Mouse (Mus musculus) myocyte (in vitro differentiated cells): ENCODE results near the gene Siae.

Source experiments
- MAX ChIP-seq: IDR thresholded peaks from one replicate; pipeline ENCODE4 v1.6.1; 2011; ENCODE audit warnings: low read depth, mild to moderate bottlenecking, control low read depth
- MYOG ChIP-seq, 3 experiments: IDR thresholded peaks; one replicate each; pipeline ENCODE4 v1.6.1; 2011; ENCODE audit warnings: control low read depth in 2 of 3, low read depth in 2 of 3, mild to moderate bottlenecking in 2 of 3; ENCODE audit not compliant: insufficient read length in 2 of 3, control insufficient read depth in 1 of 3, insufficient read depth in 1 of 3

DNA sequence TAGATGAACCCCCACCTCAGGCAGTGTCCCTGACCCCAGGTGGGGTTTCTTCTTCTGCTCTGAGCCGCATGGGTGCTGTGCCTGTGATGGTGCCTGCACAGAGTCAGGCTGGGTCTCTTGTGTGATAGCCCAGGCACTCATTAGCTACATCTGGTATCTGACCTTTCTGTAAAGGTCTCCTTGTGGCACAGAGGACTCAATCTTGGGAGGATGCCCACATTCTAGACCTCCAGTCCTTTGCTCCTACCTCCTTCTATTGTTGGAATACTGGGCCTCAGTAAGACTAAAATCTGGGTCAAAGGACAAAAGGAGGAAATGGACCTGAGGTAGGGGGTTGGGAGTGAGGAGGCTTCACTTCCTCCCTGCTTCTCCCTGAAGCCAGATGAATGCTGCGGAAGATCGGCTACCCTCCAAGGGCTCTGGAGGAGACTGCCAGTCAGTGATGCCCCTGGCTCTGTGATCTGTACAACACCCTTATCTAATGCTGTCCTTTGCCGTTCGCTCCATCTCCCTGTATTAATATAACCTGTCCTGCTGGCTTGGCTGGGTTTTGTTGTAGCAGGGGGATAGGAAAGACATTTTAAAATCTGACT lies 17.7 kb upstream of the Siae start:
- TF ChIP-seq MYOG (IDR thresholded peaks at IDR 0.05; ENCODE audit: control insufficient read depth in 1 of 3, insufficient read depth in 1 of 3, insufficient read length in 2 of 3, low read depth in 2 of 3) (no peak), MAX (no peak)
